Mouse (Mus musculus): Measurements from ENCODE around the gene Atp5s. TPM values are rescaled to one million over a fixed set of nuclear protein-coding genes. Genes with fewer than 3 reads are reported as not detected.

Gene Atp5s
- 30.1 and 35.8 TPM in 2 replicates for polyA plus RNA-seq (2014; fragmentation: Nextera tagmentation; extraction: Ambion mirVana)

DNA sequence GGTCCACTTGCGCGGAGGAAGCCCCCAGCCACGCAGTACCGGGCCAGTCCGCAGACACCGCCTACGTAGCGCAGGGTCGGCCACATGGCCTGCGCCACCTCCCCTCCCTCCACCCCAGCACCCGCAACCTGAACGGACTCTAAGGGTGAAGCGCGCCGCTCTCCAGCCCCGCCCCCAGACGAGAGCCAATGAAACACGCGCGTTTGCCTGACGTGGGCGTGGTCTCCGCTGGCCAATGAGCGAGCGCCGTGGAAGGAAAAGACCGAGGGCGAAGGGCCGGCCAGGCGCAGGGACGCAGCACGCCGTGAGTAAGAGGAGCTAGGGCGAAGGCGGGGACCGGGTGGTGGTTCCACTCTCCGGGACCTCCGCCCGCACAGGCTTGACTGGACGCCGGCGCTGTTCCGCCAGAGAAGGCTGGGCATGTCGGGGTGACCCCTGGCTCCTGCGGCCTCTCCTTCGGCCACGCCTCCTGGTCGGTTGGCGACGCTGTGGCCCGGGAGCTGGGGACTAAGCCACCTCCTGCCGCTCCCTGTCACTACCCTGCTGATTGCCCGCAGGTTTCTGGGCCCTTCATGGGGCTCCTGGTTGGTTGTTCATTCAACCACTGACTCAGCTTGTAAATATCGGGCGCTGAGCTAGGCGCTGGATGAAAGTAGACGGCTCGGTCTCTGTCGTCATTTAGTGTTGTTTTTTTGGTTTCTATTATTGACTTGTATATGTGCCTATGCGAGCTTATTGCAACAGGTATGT is at the start of gene Atp5s, which contains the start of gene L2hgdh:
Atp5s (plus strand) TSS at position 240 of the 750 bp plus-strand sequence.
L2hgdh (minus strand) TSS at position 163 of the 750 bp plus-strand sequence.
- peaks cover 10% of the 10 kb centered on the region for H3K4me1 ChIP-seq (ENCODE audit: control insufficient read depth, insufficient read depth, low read length)
- peaks cover under 1% of the 10 kb centered on the region; the same call in 1 of the 2 replicates for H3K36me3 ChIP-seq (ENCODE audit: control insufficient read depth, insufficient read depth, low read length)
- H3K4me2 ChIP-seq: peak within 1 kb of the TSS; percentile 95
- H3K27me3 ChIP-seq (ENCODE audit: control insufficient read depth, insufficient read depth, low read length): no peaks in the 10 kb centered on the region
- ATAC-seq (replicated peaks; ENCODE audit: insufficient number of reproducible peaks, low FRiP score, low TSS enrichment): peak; percentile 94
- peak within 1 kb of the TSS; percentile 80 for H3K4me3 ChIP-seq (ENCODE audit: low read depth, low read length)
- no peaks in the 10 kb centered on the region for H3K9me3 ChIP-seq (replicated peaks; ENCODE audit: control insufficient read depth, low read length)
- H3K27ac ChIP-seq (ENCODE audit: low read depth, low read length): peak within 1 kb of the TSS; percentile 85
- WGBS (ENCODE audit: insufficient replicate concordance): under 1% methylated on average over 56 of the region's 60 CpGs
- H3K9ac ChIP-seq (ENCODE audit: low read depth, low read length): peak within 1 kb of the TSS; percentile 70

GRCm38 (mm10) chr12:69676157-69676556 is 48.6 kb upstream of the Atp5s start:
- H3K36me3 ChIP-seq (ENCODE audit: control insufficient read depth, insufficient read depth, low read length): no peaks in the 10 kb centered on the region
- no peak overlapping the region for H3K27ac ChIP-seq (ENCODE audit: low read depth, low read length)
- H3K27me3 ChIP-seq (ENCODE audit: control insufficient read depth, insufficient read depth, low read length): no peaks in the 10 kb centered on the region
- no peaks in the 10 kb centered on the region for H3K9me3 ChIP-seq (replicated peaks; ENCODE audit: control insufficient read depth, low read length)
- no peak overlapping the region for H3K9ac ChIP-seq (ENCODE audit: low read depth, low read length)
- H3K4me1 ChIP-seq (ENCODE audit: control insufficient read depth, insufficient read depth, low read length): peaks cover 9% of the 10 kb centered on the region
- H3K4me3 ChIP-seq (ENCODE audit: low read depth, low read length): no peak overlapping the region
- ATAC-seq (replicated peaks; ENCODE audit: insufficient number of reproducible peaks, low FRiP score, low TSS enrichment): no peak
- no peak overlapping the region for H3K4me2 ChIP-seq
- WGBS (ENCODE audit: insufficient replicate concordance): 77% methylated on average over 4 of the region's 4 CpGs

DNA sequence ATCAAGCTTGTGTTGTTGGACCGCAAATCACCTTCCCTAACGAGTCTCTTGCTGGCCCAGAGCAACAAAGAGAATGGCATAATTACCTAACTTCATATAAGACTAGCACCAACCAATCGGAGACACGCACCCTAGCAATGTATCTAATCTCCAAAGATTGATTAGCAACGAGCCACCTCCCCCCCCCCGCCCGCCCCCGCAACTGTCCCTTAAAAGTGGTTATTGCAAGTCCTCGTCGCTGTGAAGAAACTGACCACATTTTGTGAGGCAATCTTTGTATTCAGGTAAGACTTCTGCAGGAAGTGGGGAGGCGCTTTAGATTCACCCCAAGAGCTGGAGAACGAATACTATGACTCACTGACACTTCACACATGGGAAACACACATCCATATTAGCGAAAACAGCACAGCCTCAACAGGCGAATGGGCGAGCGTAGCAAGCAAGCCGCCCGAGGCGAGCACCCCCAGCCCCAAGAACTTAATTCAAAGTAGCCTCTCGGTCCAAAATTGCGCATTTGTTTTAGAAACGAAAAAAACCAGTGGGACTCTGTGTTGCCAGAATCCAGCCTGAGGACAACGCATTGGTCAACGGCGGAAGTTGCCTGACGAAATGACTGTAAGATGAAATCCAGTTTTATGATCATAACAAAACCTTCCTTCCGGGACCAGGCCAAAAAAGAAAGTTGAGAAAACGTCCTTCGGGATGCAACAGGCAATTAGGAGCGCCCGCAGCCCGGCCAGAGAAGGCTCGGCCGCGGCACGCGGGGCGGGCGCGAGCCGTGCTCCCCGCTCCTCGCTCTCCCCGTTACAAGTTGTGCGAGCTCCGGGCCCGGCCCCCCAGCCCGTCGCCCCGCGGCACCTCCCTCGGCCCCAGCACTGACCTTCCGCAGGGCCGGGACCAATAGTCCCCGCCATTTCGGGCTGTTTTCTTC is 43.9 kb upstream of the Atp5s start:
- WGBS (ENCODE audit: insufficient replicate concordance): under 1% methylated on average over 56 of the region's 56 CpGs
- peak; percentile 66 for ATAC-seq (replicated peaks; ENCODE audit: insufficient number of reproducible peaks, low FRiP score, low TSS enrichment)

GRCm38 (mm10) chr12:69681566-69682061 is 43.1 kb upstream of the Atp5s start, which contains the start of gene Sos2:
Gene Sos2 (minus strand): TSS chr12:69681852.
- Histone ChIP-seq H3K4me1 (ENCODE audit: control insufficient read depth, insufficient read depth, low read length) (peaks cover 5% of the 10 kb centered on the region; the same call in 1 of the 2 replicates), H3K9ac (ENCODE audit: low read depth, low read length) (peak within 1 kb of the TSS; percentile 98), H3K9me3 (replicated peaks; ENCODE audit: control insufficient read depth, low read length) (no peaks in the 10 kb centered on the region), H3K4me2 (peak within 1 kb of the TSS; percentile 85), H3K27ac (ENCODE audit: low read depth, low read length) (peak within 1 kb of the TSS; percentile 97), H3K36me3 (ENCODE audit: control insufficient read depth, insufficient read depth, low read length) (no peaks in the 10 kb centered on the region), H3K27me3 (ENCODE audit: control insufficient read depth, insufficient read depth, low read length) (no peaks in the 10 kb centered on the region), H3K4me3 (ENCODE audit: low read depth, low read length) (peak within 1 kb of the TSS; percentile 90)
- peak; percentile 80 for ATAC-seq (replicated peaks; ENCODE audit: insufficient number of reproducible peaks, low FRiP score, low TSS enrichment)
- under 1% methylated on average over 40 of the region's 85 CpGs for WGBS (ENCODE audit: insufficient replicate concordance)

More for the DNA sequence above, 43.9 kb upstream of the Atp5s start:
- no peaks in the 10 kb centered on the region for H3K36me3 ChIP-seq (ENCODE audit: control insufficient read depth, insufficient read depth, low read length)
- peak overlapping the region; percentile 98 for H3K9ac ChIP-seq (ENCODE audit: low read depth, low read length)
- H3K9me3 ChIP-seq (replicated peaks; ENCODE audit: control insufficient read depth, low read length): no peaks in the 10 kb centered on the region
- peak overlapping the region; percentile 90 for H3K4me3 ChIP-seq (ENCODE audit: low read depth, low read length)
- H3K4me2 ChIP-seq: peak overlapping the region; percentile 85
- H3K4me1 ChIP-seq (ENCODE audit: control insufficient read depth, insufficient read depth, low read length): peaks cover 5% of the 10 kb centered on the region; the same call in 1 of the 2 replicates
- peak overlapping the region; percentile 97 for H3K27ac ChIP-seq (ENCODE audit: low read depth, low read length)
- no peaks in the 10 kb centered on the region for H3K27me3 ChIP-seq (ENCODE audit: control insufficient read depth, insufficient read depth, low read length)

- Histone ChIP-seq H3K27ac (ENCODE audit: low read depth, low read length) (peak overlapping the region; percentile 97), H3K4me3 (ENCODE audit: low read depth, low read length) (peak overlapping the region; percentile 90), H3K27me3 (ENCODE audit: control insufficient read depth, insufficient read depth, low read length) (no peaks in the 10 kb centered on the region), H3K9ac (ENCODE audit: low read depth, low read length) (peak overlapping the region; percentile 98), H3K4me2 (peak overlapping the region; percentile 85), H3K36me3 (ENCODE audit: control insufficient read depth, insufficient read depth, low read length) (no peaks in the 10 kb centered on the region), H3K4me1 (ENCODE audit: control insufficient read depth, insufficient read depth, low read length) (peaks cover 5% of the 10 kb centered on the region; the same call in 1 of the 2 replicates), H3K9me3 (replicated peaks; ENCODE audit: control insufficient read depth, low read length) (no peaks in the 10 kb centered on the region)
- under 1% methylated on average over 26 of the region's 54 CpGs for WGBS (ENCODE audit: insufficient replicate concordance)
- ATAC-seq (replicated peaks; ENCODE audit: insufficient number of reproducible peaks, low FRiP score, low TSS enrichment): peak; percentile 83
These were observed 42.5 kb upstream of the Atp5s start for GRCm38 (mm10) chr12:69682065-69682787.

DNA sequence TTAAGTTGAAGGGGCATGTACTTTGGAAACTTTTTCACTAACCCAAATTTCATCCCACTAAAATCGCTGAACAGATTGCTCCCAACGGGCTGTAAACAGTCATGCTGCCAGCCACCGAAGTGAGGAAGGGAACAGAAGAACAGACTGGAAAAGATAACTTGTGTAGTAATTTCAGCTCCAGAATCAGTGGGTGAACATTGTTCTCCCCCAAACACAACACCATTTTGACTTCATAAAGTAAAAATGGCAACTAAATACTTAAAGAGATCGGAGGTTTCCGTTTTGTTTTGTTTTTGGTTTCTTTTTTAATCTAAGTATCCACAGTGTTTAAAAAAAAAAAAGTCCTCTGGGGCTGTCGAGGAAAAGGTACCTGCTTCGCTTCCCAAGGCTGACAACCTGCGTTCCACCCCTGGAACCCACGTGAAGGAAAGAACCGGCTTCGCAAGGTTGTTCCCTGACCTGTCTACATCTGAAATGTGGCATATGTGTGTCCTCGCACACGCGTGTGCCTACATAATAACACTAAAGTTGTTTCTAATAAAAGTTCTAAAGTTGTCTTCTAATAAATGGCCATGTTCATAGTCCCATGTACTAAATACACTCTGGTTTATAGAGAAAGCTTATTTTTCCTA is 41.8 kb upstream of the Atp5s start:
- Histone ChIP-seq H3K4me2 (peak overlapping the region; percentile 85), H3K36me3 (ENCODE audit: control insufficient read depth, insufficient read depth, low read length) (no peaks in the 10 kb centered on the region), H3K27me3 (ENCODE audit: control insufficient read depth, insufficient read depth, low read length) (no peaks in the 10 kb centered on the region), H3K9ac (ENCODE audit: low read depth, low read length) (peak overlapping the region; percentile 52; the same call in 1 of the 2 replicates), H3K4me3 (ENCODE audit: low read depth, low read length) (peak overlapping the region; percentile 90), H3K27ac (ENCODE audit: low read depth, low read length) (no peak overlapping the region), H3K9me3 (replicated peaks; ENCODE audit: control insufficient read depth, low read length) (no peaks in the 10 kb centered on the region), H3K4me1 (ENCODE audit: control insufficient read depth, insufficient read depth, low read length) (peaks cover 5% of the 10 kb centered on the region; the same call in 1 of the 2 replicates)
- ATAC-seq (replicated peaks; ENCODE audit: insufficient number of reproducible peaks, low FRiP score, low TSS enrichment): no peak
- WGBS (ENCODE audit: insufficient replicate concordance): 43% methylated on average over 14 of the region's 14 CpGs

- Histone ChIP-seq H3K36me3 (ENCODE audit: control insufficient read depth, insufficient read depth, low read length) (no peaks in the 10 kb centered on the region), H3K27me3 (ENCODE audit: control insufficient read depth, insufficient read depth, low read length) (no peaks in the 10 kb centered on the region), H3K9ac (ENCODE audit: low read depth, low read length) (no peak overlapping the region), H3K4me1 (ENCODE audit: control insufficient read depth, insufficient read depth, low read length) (peaks cover 5% of the 10 kb centered on the region; the same call in 1 of the 2 replicates), H3K4me2 (no peak overlapping the region), H3K27ac (ENCODE audit: low read depth, low read length) (no peak overlapping the region), H3K4me3 (ENCODE audit: low read depth, low read length) (no peak overlapping the region), H3K9me3 (replicated peaks; ENCODE audit: control insufficient read depth, low read length) (no peaks in the 10 kb centered on the region)
- ATAC-seq (replicated peaks; ENCODE audit: insufficient number of reproducible peaks, low FRiP score, low TSS enrichment): no peak
- WGBS (ENCODE audit: insufficient replicate concordance): 61% methylated on average over 10 of the region's 10 CpGs
These were observed 41.2 kb upstream of the Atp5s start for GRCm38 (mm10) chr12:69683537-69683936.
